14 mouse cellular contexts compared by ENCODE assay signal in genomic region chr5:138863681-138864146, GRCm38 (mm10). TPM values are rescaled to one million over a fixed set of nuclear protein-coding genes. Genes with fewer than 3 reads are reported as not detected.
A peak's percentile ranks its signal among the peaks of the same experiment; 100 is the strongest.
DNase-seq lines count a peak whose midpoint lies in the region; ATAC-seq and TF ChIP-seq lines count a peak whose summit lies in the region.
"Had no signal": no experiment of that assay in that cellular context is flagged by ENCODE, and none has a peak within 500 bp of the region (broad histone marks: within the 10 kb centered on the region; RNA-seq: fewer than 3 reads in every experiment).

No protein-coding gene starts in this region.

- H3K36me3 ChIP-seq in hindbrain, embryonic 16.5 days (ENCODE audit: control insufficient read depth, insufficient read depth, low read length), result no peaks in the 10 kb centered on the region
- no peaks in the 10 kb centered on the region for H3K36me3 ChIP-seq in hindbrain, embryonic 14.5 days (replicated peaks; ENCODE audit: control insufficient read depth, insufficient read depth)
- H3K36me3 ChIP-seq in intestine, postnatal 0 days (ENCODE audit: control insufficient read depth, insufficient read depth), result no peaks in the 10 kb centered on the region
- H3K36me3 ChIP-seq in embryonic facial prominence, embryonic 10.5 days (replicated peaks), result no peaks in the 10 kb centered on the region
- no peaks in the 10 kb centered on the region for H3K36me3 ChIP-seq in kidney, adult 2 months (ENCODE audit: control insufficient read depth, insufficient read depth, low read length)
- H3K36me3 ChIP-seq: forebrain, embryonic 15.5 days; heart, embryonic 15.5 days; liver, embryonic 13.5 days had no signal

- no peaks in the 10 kb centered on the region for H3K27me3 ChIP-seq in hindbrain, embryonic 16.5 days (replicated peaks; ENCODE audit: control insufficient read depth, insufficient read depth, low read length)
- no peaks in the 10 kb centered on the region for H3K27me3 ChIP-seq in hindbrain, embryonic 14.5 days (ENCODE audit: control insufficient read depth, insufficient read depth, low read length)
- no peaks in the 10 kb centered on the region for H3K27me3 ChIP-seq in intestine, postnatal 0 days (replicated peaks; ENCODE audit: control insufficient read depth, insufficient read depth, low read length)
- no peaks in the 10 kb centered on the region for H3K27me3 ChIP-seq in embryonic facial prominence, embryonic 10.5 days (replicated peaks; ENCODE audit: low read depth, poor library complexity, severe bottlenecking)
- no peaks in the 10 kb centered on the region for H3K27me3 ChIP-seq in kidney, adult 2 months (replicated peaks; ENCODE audit: control insufficient read depth, insufficient read depth, low read length)
- H3K27me3 ChIP-seq: forebrain, embryonic 15.5 days; heart, embryonic 15.5 days had no signal

- 55% methylated on average over 7 of the region's 7 CpGs for WGBS in hindbrain, embryonic 16.5 days
- WGBS in hindbrain, embryonic 14.5 days, result 69% methylated on average over 7 of the region's 7 CpGs
- WGBS in intestine, postnatal 0 days, result 57% methylated on average over 7 of the region's 7 CpGs
- 83% methylated on average over 7 of the region's 7 CpGs for WGBS in embryonic facial prominence, embryonic 10.5 days
- WGBS in kidney, adult 2 months, result 95% methylated on average over 7 of the region's 7 CpGs

- peak; percentile 68; the same call in 1 of the 2 replicates for ATAC-seq in hindbrain, embryonic 16.5 days
- no peak for ATAC-seq in hindbrain, embryonic 14.5 days (ENCODE audit: low FRiP score)
- peak; percentile 42 for ATAC-seq in intestine, postnatal 0 days
- ATAC-seq: forebrain, embryonic 15.5 days had no signal

- H3K4me2 ChIP-seq in hindbrain, embryonic 16.5 days (ENCODE audit: low read length), result no peak overlapping the region
- H3K4me2 ChIP-seq in hindbrain, embryonic 14.5 days (replicated peaks), result no peak overlapping the region
- H3K4me2 ChIP-seq in intestine, postnatal 0 days (replicated peaks; ENCODE audit: low read depth), result no peak overlapping the region
- H3K4me2 ChIP-seq: forebrain, embryonic 15.5 days; heart, embryonic 15.5 days; liver, embryonic 13.5 days had no signal

- intact Hi-C loops in left cerebral cortex, postnatal 4 days (cut with DNase I), result no loop called here

- no peaks in the 10 kb centered on the region for H3K4me1 ChIP-seq in hindbrain, embryonic 16.5 days (ENCODE audit: control insufficient read depth, insufficient read depth, low read depth, low read length)
- H3K4me1 ChIP-seq in hindbrain, embryonic 14.5 days (replicated peaks; ENCODE audit: control insufficient read depth, insufficient read depth, low read length), result no peaks in the 10 kb centered on the region
- H3K4me1 ChIP-seq in intestine, postnatal 0 days (replicated peaks; ENCODE audit: control insufficient read depth, insufficient read depth, low read length), result 0 out of 2 replicates have a peak, but pooled peaks cover 9% of the 10 kb centered on the region
- H3K4me1 ChIP-seq in embryonic facial prominence, embryonic 10.5 days, result no peaks in the 10 kb centered on the region
- H3K4me1 ChIP-seq in kidney, adult 2 months (ENCODE audit: control insufficient read depth, insufficient read depth, low read length), result no peaks in the 10 kb centered on the region
- H3K4me1 ChIP-seq: forebrain, embryonic 15.5 days had no signal

- H3K27ac ChIP-seq in hindbrain, embryonic 16.5 days (ENCODE audit: low read depth, low read length), result no peak overlapping the region
- H3K27ac ChIP-seq in hindbrain, embryonic 14.5 days, result no peak overlapping the region
- H3K27ac ChIP-seq in intestine, postnatal 0 days (ENCODE audit: low read depth, low read length), result no peak overlapping the region
- H3K27ac ChIP-seq in embryonic facial prominence, embryonic 10.5 days (replicated peaks), result no peak overlapping the region
- no peak overlapping the region for H3K27ac ChIP-seq in kidney, adult 2 months (ENCODE audit: insufficient read depth, low read depth, low read length)
- H3K27ac ChIP-seq: forebrain, embryonic 15.5 days; heart, embryonic 15.5 days; kidney, postnatal 0 days had no signal

- H3K9ac ChIP-seq in hindbrain, embryonic 16.5 days (ENCODE audit: low read depth, low read length), result no peak overlapping the region
- H3K9ac ChIP-seq in hindbrain, embryonic 14.5 days, result no peak overlapping the region
- no peak overlapping the region for H3K9ac ChIP-seq in intestine, postnatal 0 days (ENCODE audit: low read depth, low read length)
- H3K9ac ChIP-seq: forebrain, embryonic 15.5 days; heart, embryonic 15.5 days; liver, embryonic 13.5 days had no signal

- no peak for TF ChIP-seq CTCF in intestine, postnatal 0 days (IDR thresholded peaks at IDR 0.05; ENCODE audit: low read depth)
- no peak for TF ChIP-seq CTCF in kidney, adult 2 months (conservative IDR thresholded peaks at IDR 0.05; ENCODE audit: insufficient read depth, insufficient read length, low read depth, low read length)

- no peak overlapping the region for H3K4me3 ChIP-seq in hindbrain, embryonic 16.5 days (ENCODE audit: low read length)
- no peak overlapping the region for H3K4me3 ChIP-seq in hindbrain, embryonic 14.5 days (replicated peaks; ENCODE audit: low read length)
- H3K4me3 ChIP-seq in intestine, postnatal 0 days (ENCODE audit: low read depth, low read length), result no peak overlapping the region
- H3K4me3 ChIP-seq in embryonic facial prominence, embryonic 10.5 days, result no peak overlapping the region
- no peak overlapping the region for H3K4me3 ChIP-seq in kidney, adult 2 months (ENCODE audit: insufficient read depth, low read depth, low read length)
- H3K4me3 ChIP-seq: forebrain, embryonic 15.5 days; heart, embryonic 15.5 days; liver, embryonic 13.5 days had no signal

- no peaks in the 10 kb centered on the region for H3K9me3 ChIP-seq in hindbrain, embryonic 16.5 days (ENCODE audit: control insufficient read depth, low read length)
- no peaks in the 10 kb centered on the region for H3K9me3 ChIP-seq in hindbrain, embryonic 14.5 days (ENCODE audit: control insufficient read depth, low read length)
- H3K9me3 ChIP-seq in intestine, postnatal 0 days (ENCODE audit: control insufficient read depth), result no peaks in the 10 kb centered on the region
- no peaks in the 10 kb centered on the region for H3K9me3 ChIP-seq in embryonic facial prominence, embryonic 10.5 days
- H3K9me3 ChIP-seq: forebrain, embryonic 15.5 days; heart, embryonic 15.5 days; liver, embryonic 13.5 days had no signal

- no peak for TF ChIP-seq POLR2A in kidney, adult 2 months (IDR thresholded peaks at IDR 0.05; ENCODE audit: low read depth, low read length)

- DNase-seq in hindbrain, embryonic 14.5 days (ENCODE audit: low spot score), result no peak
- DNase-seq in cerebellum, adult 8-10 months, result peak; percentile 23
- peak; percentile 71 for DNase-seq in left cerebral cortex, postnatal 4 days
- DNase-seq in c-Kit-positive CD71-positive TER-119-positive erythroid progenitor cells, embryonic 14.5 days (ENCODE audit: low spot score), result no peak
- DNase-seq in embryonic facial prominence, embryonic 10.5 days (ENCODE audit: low spot score), result no peak
- no peak for DNase-seq in kidney, adult 2 months
- DNase-seq: liver, embryonic 13.5 days; thymus, postnatal 4 days had no signal

RNA-seq across cellular contexts. Expression of gene Gm5294, which starts 43.8 kb away (rescaled TPM):
- polyA plus RNA-seq in hindbrain, embryonic 16.5 days (2015; fragmentation: Nextera tagmentation; extraction: Ambion mirVana), result 0.60 and 0.93 TPM in 2 replicates
- 1.3 TPM in 1 of 2 replicates, not detected in the other for polyA plus RNA-seq in hindbrain, embryonic 14.5 days (2014; fragmentation: Nextera tagmentation; extraction: Ambion mirVana)
- not detected in 2 replicates for polyA plus RNA-seq in intestine, postnatal 0 days (2015; fragmentation: Nextera tagmentation; extraction: Ambion mirVana)
- not detected for total RNA-seq in left cerebral cortex, postnatal 4 days (2021)
- polyA plus RNA-seq in embryonic facial prominence, embryonic 10.5 days (2016; fragmentation: Nextera tagmentation; extraction: Ambion mirVana), result not detected in 2 replicates
- polyA plus RNA-seq in kidney, adult 2 months (2012; rRNA removed), result 0.14 and 0.16 TPM in 2 replicates
- total RNA-seq: monocyte, adult 5-6 weeks had no signal
- polyA plus RNA-seq: forebrain, embryonic 15.5 days; heart, embryonic 15.5 days; kidney, postnatal 0 days; liver, embryonic 13.5 days had no signal

Comparison
In these comparisons a context has a peak if more than half of its experiments do, and no peak if none do; other contexts are left out.
1. DNase-seq: peak in cerebellum, adult 8-10 months (single experiment) and left cerebral cortex, postnatal 4 days (single experiment); none in hindbrain, embryonic 14.5 days (single experiment), c-Kit-positive CD71-positive TER-119-positive erythroid progenitor cells, embryonic 14.5 days (single experiment), embryonic facial prominence, embryonic 10.5 days (single experiment) and kidney, adult 2 months (single experiment).